Comparison of ENCODE assay signal across 10 mouse cellular contexts in the genomic region with DNA sequence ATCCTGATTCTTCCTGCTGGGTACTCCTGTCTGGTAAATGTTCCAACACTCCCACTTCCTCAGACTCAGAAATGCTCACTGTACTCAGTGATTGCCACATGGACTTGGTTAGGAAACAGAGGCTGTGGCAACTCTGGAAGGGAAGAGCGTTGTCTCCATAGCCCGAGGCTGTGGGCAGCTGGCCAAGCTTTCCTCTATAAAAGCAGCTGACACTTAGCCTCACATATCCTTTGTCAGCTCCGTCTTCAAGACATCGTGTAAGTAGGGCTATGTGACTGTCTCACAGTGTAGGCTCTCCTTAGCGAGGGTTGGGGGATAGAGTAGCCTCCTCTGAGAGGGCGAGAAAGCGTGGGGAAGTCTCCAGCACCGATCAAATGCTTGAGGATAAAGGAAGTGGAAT. TPM values are rescaled to one million over a fixed set of nuclear protein-coding genes. Genes with fewer than 3 reads are reported as not detected.
DNase-seq lines count a peak whose midpoint lies in the region; ATAC-seq and TF ChIP-seq lines count a peak whose summit lies in the region.
"Had no signal": no experiment of that assay in that cellular context is flagged by ENCODE, and none has a peak within 500 bp of the region (broad histone marks: within the 10 kb centered on the region; RNA-seq: fewer than 3 reads in every experiment).

A gene (plus strand): TSS at position 133 of the 400 bp plus-strand sequence.

- DNase-seq in hindbrain, embryonic 11.5 days (ENCODE audit: low spot score), result no peak
- DNase-seq in NIH3T3 (ENCODE audit: low read depth), result peak; percentile 89
- peak; percentile 70 for DNase-seq in lung, embryonic 14.5 days
- DNase-seq in cerebellum, adult 2 months, result no peak
- no peak for DNase-seq in c-Kit-positive CD71-positive TER-119-positive erythroid progenitor cells, embryonic 14.5 days (ENCODE audit: low spot score)

- no peak within 1 kb of the TSS for H3K4me2 ChIP-seq in hindbrain, embryonic 12.5 days (replicated peaks)
- no peak within 1 kb of the TSS for H3K4me2 ChIP-seq in hindbrain, embryonic 11.5 days (replicated peaks; ENCODE audit: low read depth, low read length)
- no peak within 1 kb of the TSS for H3K4me2 ChIP-seq in lung, embryonic 14.5 days

- TF ChIP-seq POLR2A in cerebellum, adult 2 months (IDR thresholded peaks at IDR 0.05; ENCODE audit: borderline replicate concordance, insufficient read depth, low read length), result no peak

- no peaks in the 10 kb centered on the region for H3K27me3 ChIP-seq in hindbrain, embryonic 12.5 days
- no peaks in the 10 kb centered on the region for H3K27me3 ChIP-seq in hindbrain, embryonic 11.5 days (ENCODE audit: control insufficient read depth, insufficient read depth, low read length)
- no peaks in the 10 kb centered on the region for H3K27me3 ChIP-seq in lung, embryonic 14.5 days (ENCODE audit: insufficient read depth, low read length)
- H3K27me3 ChIP-seq in cerebellum, adult 2 months (ENCODE audit: control insufficient read depth, insufficient read depth, low read length), result no peaks in the 10 kb centered on the region

- WGBS in hindbrain, embryonic 12.5 days, result 74% methylated on average over 8 of the region's 8 CpGs
- WGBS in hindbrain, embryonic 11.5 days, result 83% methylated on average over 8 of the region's 8 CpGs
- 47% methylated on average over 8 of the region's 8 CpGs for WGBS in lung, embryonic 14.5 days
- WGBS in cerebellum, adult 2 months, result 48% methylated on average over 8 of the region's 8 CpGs

- no peak within 1 kb of the TSS for H3K9ac ChIP-seq in hindbrain, embryonic 12.5 days
- H3K9ac ChIP-seq in hindbrain, embryonic 11.5 days (ENCODE audit: low read depth, low read length), result no peak within 1 kb of the TSS
- H3K9ac ChIP-seq in lung, embryonic 14.5 days, result no peak within 1 kb of the TSS

- TF ChIP-seq CTCF in lung, embryonic 14.5 days (IDR thresholded peaks at IDR 0.05; ENCODE audit: low read depth), result no peak
- TF ChIP-seq CTCF in cerebellum, adult 2 months (IDR thresholded peaks at IDR 0.05; ENCODE audit: borderline replicate concordance, insufficient read depth, low read depth, low read length), result no peak

- no peak for ATAC-seq in hindbrain, embryonic 12.5 days (ENCODE audit: low FRiP score)
- ATAC-seq in hindbrain, embryonic 11.5 days (ENCODE audit: low FRiP score), result no peak
- ATAC-seq in erythroid progenitor cell, adult 5-6 weeks (replicated peaks; ENCODE audit: low FRiP score, poor library complexity, severe bottlenecking), result no peak
- ATAC-seq in lung, embryonic 14.5 days (ENCODE audit: insufficient read depth), result no peak; the same call in 1 of the 2 replicates
- no peak for ATAC-seq in cerebellum, adult (ENCODE audit: insufficient number of reproducible peaks, low FRiP score, low TSS enrichment)

- no peaks in the 10 kb centered on the region for H3K9me3 ChIP-seq in hindbrain, embryonic 12.5 days (replicated peaks)
- no peaks in the 10 kb centered on the region for H3K9me3 ChIP-seq in hindbrain, embryonic 11.5 days (ENCODE audit: control insufficient read depth, low read length)
- H3K9me3 ChIP-seq in lung, embryonic 14.5 days (ENCODE audit: low read depth, low read length), result no peaks in the 10 kb centered on the region
- H3K9me3 ChIP-seq: G1E had no signal

- H3K4me3 ChIP-seq in hindbrain, embryonic 12.5 days, result no peak within 1 kb of the TSS
- no peak within 1 kb of the TSS for H3K4me3 ChIP-seq in hindbrain, embryonic 11.5 days (ENCODE audit: low read depth, low read length)
- no peak within 1 kb of the TSS for H3K4me3 ChIP-seq in lung, embryonic 14.5 days (ENCODE audit: low read depth, low read length)
- H3K4me3 ChIP-seq in cerebellum, adult 2 months (replicated peaks; ENCODE audit: insufficient read depth, low read depth, low read length), result no peak within 1 kb of the TSS
- H3K4me3 ChIP-seq: heart, adult 2 months had no signal

- H3K36me3 ChIP-seq in hindbrain, embryonic 12.5 days, result no peaks in the 10 kb centered on the region
- no peaks in the 10 kb centered on the region for H3K36me3 ChIP-seq in hindbrain, embryonic 11.5 days (ENCODE audit: control insufficient read depth, insufficient read depth, low read length)
- H3K36me3 ChIP-seq in lung, embryonic 14.5 days (ENCODE audit: insufficient read depth), result no peaks in the 10 kb centered on the region
- H3K36me3 ChIP-seq: G1E had no signal

- no peak within 1 kb of the TSS for H3K27ac ChIP-seq in hindbrain, embryonic 12.5 days
- H3K27ac ChIP-seq in hindbrain, embryonic 11.5 days (ENCODE audit: low read depth, low read length), result no peak within 1 kb of the TSS
- H3K27ac ChIP-seq in lung, embryonic 14.5 days (ENCODE audit: low read depth), result no peak within 1 kb of the TSS
- H3K27ac ChIP-seq in cerebellum, adult 2 months (ENCODE audit: insufficient read depth, low read length), result no peak within 1 kb of the TSS
- H3K27ac ChIP-seq: heart, adult 2 months had no signal

- no peaks in the 10 kb centered on the region for H3K4me1 ChIP-seq in hindbrain, embryonic 12.5 days
- no peaks in the 10 kb centered on the region for H3K4me1 ChIP-seq in hindbrain, embryonic 11.5 days (replicated peaks; ENCODE audit: control insufficient read depth, insufficient read depth, low read length)
- H3K4me1 ChIP-seq in lung, embryonic 14.5 days (ENCODE audit: insufficient read depth), result no peaks in the 10 kb centered on the region
- no peaks in the 10 kb centered on the region for H3K4me1 ChIP-seq in cerebellum, adult 2 months (ENCODE audit: control insufficient read depth, insufficient read depth, low read length)

RNA-seq across cellular contexts. Expression of the gene that starts here (rescaled TPM):
- 8.2 and 19.4 TPM in 2 replicates for polyA plus RNA-seq in hindbrain, embryonic 12.5 days (2016; fragmentation: Nextera tagmentation; extraction: Ambion mirVana)
- polyA plus RNA-seq in hindbrain, embryonic 11.5 days (2014; fragmentation: Nextera tagmentation; extraction: Ambion mirVana), result 2.8 and 4.2 TPM in 2 replicates
- total RNA-seq in erythroid progenitor cell, adult 5-6 weeks (2015; ENCODE audit: low replicate concordance), result 5,294 and 6,274 TPM in 2 replicates
- 2,245 and 2,738 TPM in 2 replicates for total RNA-seq in erythroid progenitor cell, adult 5-6 weeks (2017; ENCODE audit: low replicate concordance)
- 5.6 and 32.5 TPM in 2 replicates for polyA plus RNA-seq in lung, embryonic 14.5 days (2014; fragmentation: Nextera tagmentation; extraction: Ambion mirVana)
- polyA plus RNA-seq in cerebellum, adult 2 months (2012; rRNA removed), result 4.4 and 8.4 TPM in 2 replicates
- total RNA-seq: G1E had no signal
- polyA plus RNA-seq: G1E had no signal

Comparison
In these comparisons a context has a peak if more than half of its experiments do, and no peak if none do; other contexts are left out.
1. DNase-seq: peak in NIH3T3 (single experiment) and lung, embryonic 14.5 days (single experiment); none in hindbrain, embryonic 11.5 days (single experiment), cerebellum, adult 2 months (0 of 2) and c-Kit-positive CD71-positive TER-119-positive erythroid progenitor cells, embryonic 14.5 days (single experiment).